Mouse (Mus musculus) thymus, postnatal 14 days (tissue): Measurements from ENCODE around the gene Gm20388.

ENCODE experiments used
- DNase-seq: peaks from one replicate; pipeline ENCODE4 v3.0.0; 2021

Gene Gm20388

GRCm38 (mm10) chr8:122084726-122085410 is 2174.2 kb downstream of the Gm20388 start:
- no peak for DNase-seq

GRCm38 (mm10) chr8:122086064-122086463 is 2175.4 kb downstream of the Gm20388 start:
- no peak for DNase-seq

GRCm38 (mm10) chr8:122088631-122089030 is 2178.0 kb downstream of the Gm20388 start:
- no peak for DNase-seq

GRCm38 (mm10) chr8:122089186-122089700 is 2178.6 kb downstream of the Gm20388 start:
- DNase-seq: no peak

GRCm38 (mm10) chr8:122092476-122092875 is 2181.8 kb downstream of the Gm20388 start:
- no peak for DNase-seq

GRCm38 (mm10) chr8:122098766-122099165 is 2188.1 kb downstream of the Gm20388 start:
- no peak for DNase-seq

GRCm38 (mm10) chr8:122099711-122100220 is 2189.1 kb downstream of the Gm20388 start:
- DNase-seq: no peak

- DNase-seq: no peak
Measured at GRCm38 (mm10) chr8:122101816-122102215, 2191.2 kb downstream of the Gm20388 start.

GRCm38 (mm10) chr8:122102286-122102685 is 2191.6 kb downstream of the Gm20388 start:
- DNase-seq: no peak

- DNase-seq: no peak
Measured at GRCm38 (mm10) chr8:122103241-122103640, 2192.6 kb downstream of the Gm20388 start.

GRCm38 (mm10) chr8:122104658-122105057 is 2194.0 kb downstream of the Gm20388 start:
- no peak for DNase-seq

- no peak for DNase-seq
Measured at GRCm38 (mm10) chr8:122106270-122106669, 2195.6 kb downstream of the Gm20388 start.

- peak; percentile 24 for DNase-seq
Measured at GRCm38 (mm10) chr8:122110240-122110866, 2199.7 kb downstream of the Gm20388 start.

- no peak for DNase-seq
Measured at GRCm38 (mm10) chr8:122110867-122111253, 2200.2 kb downstream of the Gm20388 start.

GRCm38 (mm10) chr8:122111745-122112144 is 2201.1 kb downstream of the Gm20388 start:
- DNase-seq: no peak

- DNase-seq: peak; percentile 15
Measured at GRCm38 (mm10) chr8:122112264-122112965, 2201.8 kb downstream of the Gm20388 start.

GRCm38 (mm10) chr8:122114890-122115289 is 2204.2 kb downstream of the Gm20388 start:
- no peak for DNase-seq

GRCm38 (mm10) chr8:122116716-122117357 is 2206.2 kb downstream of the Gm20388 start:
- DNase-seq: no peak

- no peak for DNase-seq
Measured at GRCm38 (mm10) chr8:122118097-122118496, 2207.5 kb downstream of the Gm20388 start.

- no peak for DNase-seq
Measured at GRCm38 (mm10) chr8:122118536-122118935, 2207.9 kb downstream of the Gm20388 start.

- no peak for DNase-seq
Measured at GRCm38 (mm10) chr8:122124326-122124725, 2213.7 kb downstream of the Gm20388 start.

GRCm38 (mm10) chr8:122126659-122127058 is 2216.0 kb downstream of the Gm20388 start:
- no peak for DNase-seq

GRCm38 (mm10) chr8:122134121-122134529 is 2223.5 kb downstream of the Gm20388 start:
- DNase-seq: no peak
